Mouse (Mus musculus) heart, postnatal 0 days (tissue): ENCODE measurements around the gene Crybg1.

Source experiments
- CTCF ChIP-seq: IDR thresholded peaks from 2 replicates; pipeline ENCODE4 v1.5.1; 2016; ENCODE audit warnings: antibody characterized with exemption, control low read depth, low read depth
- EP300 ChIP-seq: IDR thresholded peaks from 2 replicates; pipeline ENCODE4 v1.6.1; 2016; ENCODE audit warnings: antibody characterized with exemption, low read depth

GRCm38 (mm10) chr10:44176548-44176947 is 27.9 kb upstream of the Crybg1 start:
- TF ChIP-seq CTCF (no peak), EP300 (no peak)
